Mouse (Mus musculus) embryonic facial prominence, embryonic 10.5 days (tissue): ENCODE data around the gene BC067074. TPM values are rescaled to one million over a fixed set of nuclear protein-coding genes. Genes with fewer than 3 reads are reported as not detected.
A peak's percentile ranks its signal among the peaks of the same experiment; 100 is the strongest.
"Not testable (repeated sequence)": the region's sequence is repeated elsewhere in the genome, so short reads cannot be mapped to it uniquely, and the experiment has no call there.

Experiments used
- DNase-seq: peaks from one replicate; pipeline ENCODE4 v3.0.0-alpha.2; 2017; ENCODE audit warnings: low spot score
- H3K27ac ChIP-seq: fragments of 300-500 bp; sonication (generic); replicated peaks from 2 replicates; pipeline ENCODE4 v1.5.1; 2016; ENCODE audit warnings: mild to moderate bottlenecking
- H3K27me3 ChIP-seq: fragments of 300-500 bp; sonication (generic); replicated peaks from 2 replicates; pipeline ENCODE4 v1.6.1; 2016; ENCODE audit warnings: low read depth, mild to moderate bottlenecking; ENCODE audit not compliant: poor library complexity, severe bottlenecking
- H3K36me3 ChIP-seq: fragments of 300-500 bp; sonication (generic); replicated peaks from 2 replicates; pipeline ENCODE4 v1.6.1; 2016; ENCODE audit warnings: mild to moderate bottlenecking, moderate library complexity
- H3K4me1 ChIP-seq: fragments of 300-500 bp; sonication (generic); 2 replicates; pipeline ENCODE4 v1.6.1; 2016
- H3K4me3 ChIP-seq: fragments of 300-500 bp; sonication (generic); 2 replicates; pipeline ENCODE4 v1.5.1; 2016; ENCODE audit warnings: mild to moderate bottlenecking, moderate library complexity
- H3K9me3 ChIP-seq: fragments of 300-500 bp; sonication (generic); 2 replicates; pipeline ENCODE4 v1.6.1; 2016; ENCODE audit warnings: mild to moderate bottlenecking
- WGBS: fragments of 180-500 bp; shearing (Covaris S2); methylation state at CpG from one replicate; pipeline ENCODE4 v1.1.7; 2016; 5-methylcytosine and 5-hydroxymethylcytosine counted together
- polyA plus RNA-seq: library from polyadenylated mRNA; unstranded; fragments of >200 nt; fragmentation: Nextera tagmentation; extraction: Ambion mirVana; gene quantifications from 2 replicates; pipeline ENCODE4 v1.2.1, GENCODE M21; 2016

BC067074 gene
- polyA plus RNA-seq, 1 experiment from 2014 or later, result 3.3 TPM

- peaks cover 28% of the 10 kb centered on the region for H3K4me1 ChIP-seq
- DNase-seq, result no peak
- no peaks in the 10 kb centered on the region for H3K27me3 ChIP-seq
- H3K9me3 ChIP-seq, result no peaks in the 10 kb centered on the region
- no peak overlapping the region for H3K4me3 ChIP-seq
- WGBS, result 59% methylated on average over 1 of the region's 1 CpGs
- H3K27ac ChIP-seq, result no peak overlapping the region
- 0 out of 2 replicates have a peak, but pooled peaks cover 5% of the 10 kb centered on the region for H3K36me3 ChIP-seq
Measured at GRCm38 (mm10) chr13:113359676-113360075, 66.7 kb downstream of the BC067074 start.

GRCm38 (mm10) chr13:113365976-113366375 is 73.0 kb downstream of the BC067074 start:
- WGBS, result 91% methylated on average over 10 of the region's 10 CpGs
- Histone ChIP-seq H3K27me3 (no peaks in the 10 kb centered on the region), H3K4me3 (no peak overlapping the region), H3K9me3 (no peaks in the 10 kb centered on the region), H3K36me3 (peaks cover 14% of the 10 kb centered on the region; the same call in 1 of the 2 replicates), H3K27ac (no peak overlapping the region), H3K4me1 (peaks cover 26% of the 10 kb centered on the region)
- DNase-seq, result no peak

GRCm38 (mm10) chr13:113368931-113369579 is 76.1 kb downstream of the BC067074 start:
- no peak overlapping the region for H3K27ac ChIP-seq
- no peaks in the 10 kb centered on the region for H3K27me3 ChIP-seq
- no peak for DNase-seq
- peaks cover 29% of the 10 kb centered on the region for H3K4me1 ChIP-seq
- no peak overlapping the region for H3K4me3 ChIP-seq
- H3K9me3 ChIP-seq, result no peaks in the 10 kb centered on the region
- 70% methylated on average over 13 of the region's 13 CpGs for whole genome bisulfite sequencing
- H3K36me3 ChIP-seq, result peaks cover 10% of the 10 kb centered on the region; the same call in 1 of the 2 replicates

- DNase-seq, result no peak
- H3K4me1 ChIP-seq, result peaks cover 34% of the 10 kb centered on the region
- no peaks in the 10 kb centered on the region for H3K9me3 ChIP-seq
- WGBS, result 90% methylated on average over 10 of the region's 10 CpGs
- no peaks in the 10 kb centered on the region for H3K27me3 ChIP-seq
- H3K27ac ChIP-seq, result no peak overlapping the region
- H3K4me3 ChIP-seq, result no peak overlapping the region
- peaks cover 10% of the 10 kb centered on the region; the same call in 1 of the 2 replicates for H3K36me3 ChIP-seq
Measured at GRCm38 (mm10) chr13:113369622-113370021, 76.7 kb downstream of the BC067074 start.

- Histone ChIP-seq H3K27ac (no peak overlapping the region; the same call in 1 of the 2 replicates), H3K27me3 (no peaks in the 10 kb centered on the region), H3K9me3 (no peaks in the 10 kb centered on the region), H3K4me3 (no peak overlapping the region), H3K36me3 (no peaks in the 10 kb centered on the region; the same call in 1 of the 2 replicates), H3K4me1 (peaks cover 22% of the 10 kb centered on the region)
- no peak for DNase-seq
- WGBS, result 87% methylated on average over 12 of the region's 12 CpGs
Measured at GRCm38 (mm10) chr13:113373291-113374083, 80.5 kb downstream of the BC067074 start.

- 52% methylated on average over 2 of the region's 2 CpGs for WGBS
- H3K9me3 ChIP-seq, result no peaks in the 10 kb centered on the region
- no peak overlapping the region for H3K4me3 ChIP-seq
- peaks cover 16% of the 10 kb centered on the region for H3K4me1 ChIP-seq
- H3K27me3 ChIP-seq, result no peaks in the 10 kb centered on the region
- H3K36me3 ChIP-seq, result no peaks in the 10 kb centered on the region
- H3K27ac ChIP-seq, result no peak overlapping the region; the same call in 1 of the 2 replicates
- peak; percentile 37 for DNase-seq
Measured at GRCm38 (mm10) chr13:113374084-113374405, 81.1 kb downstream of the BC067074 start.

GRCm38 (mm10) chr13:113377631-113378030 is 84.7 kb downstream of the BC067074 start:
- no peak overlapping the region for H3K27ac ChIP-seq
- H3K4me3 ChIP-seq, result no peak overlapping the region
- no peak for DNase-seq
- H3K36me3 ChIP-seq, result no peaks in the 10 kb centered on the region
- H3K9me3 ChIP-seq, result no peaks in the 10 kb centered on the region
- no peaks in the 10 kb centered on the region for H3K27me3 ChIP-seq
- 84% methylated on average over 7 of the region's 7 CpGs for WGBS
- peaks cover 8% of the 10 kb centered on the region; the same call in 1 of the 2 replicates for H3K4me1 ChIP-seq

- Histone ChIP-seq H3K27me3 (no peaks in the 10 kb centered on the region), H3K36me3 (no peaks in the 10 kb centered on the region), H3K9me3 (no peaks in the 10 kb centered on the region), H3K27ac (no peak overlapping the region), H3K4me1 (peaks cover 5% of the 10 kb centered on the region; the same call in 1 of the 2 replicates), H3K4me3 (no peak overlapping the region)
- 84% methylated on average over 8 of the region's 8 CpGs for WGBS
- no peak for DNase-seq
Measured at GRCm38 (mm10) chr13:113378980-113379410, 86.0 kb downstream of the BC067074 start.

- H3K4me1 ChIP-seq, result no peaks in the 10 kb centered on the region
- WGBS, result 60% methylated on average over 6 of the region's 6 CpGs
Measured at GRCm38 (mm10) chr13:113379766-113380309, 86.9 kb downstream of the BC067074 start.

GRCm38 (mm10) chr13:113381710-113382109 is 88.8 kb downstream of the BC067074 start:
- H3K27ac ChIP-seq, result no peak overlapping the region
- H3K4me1 ChIP-seq, result no peaks in the 10 kb centered on the region
- no peaks in the 10 kb centered on the region for H3K9me3 ChIP-seq
- WGBS, result 95% methylated on average over 1 of the region's 1 CpGs
- H3K4me3 ChIP-seq, result no peak overlapping the region
- no peaks in the 10 kb centered on the region for H3K27me3 ChIP-seq
- DNase-seq, result no peak
- H3K36me3 ChIP-seq, result no peaks in the 10 kb centered on the region

More at GRCm38 (mm10) chr13:113379766-113380309, 86.9 kb downstream of the BC067074 start:
- no peak overlapping the region for H3K27ac ChIP-seq
- no peak overlapping the region for H3K4me3 ChIP-seq
- no peaks in the 10 kb centered on the region for H3K27me3 ChIP-seq
- H3K36me3 ChIP-seq, result no peaks in the 10 kb centered on the region
- no peak for DNase-seq
- H3K9me3 ChIP-seq, result no peaks in the 10 kb centered on the region

- no peak overlapping the region for H3K27ac ChIP-seq
- H3K36me3 ChIP-seq, result no peaks in the 10 kb centered on the region
- no peaks in the 10 kb centered on the region for H3K9me3 ChIP-seq
- WGBS, result 88% methylated on average over 2 of the region's 2 CpGs
- H3K4me1 ChIP-seq, result no peaks in the 10 kb centered on the region
- no peak for DNase-seq
- H3K4me3 ChIP-seq, result no peak overlapping the region
- H3K27me3 ChIP-seq, result no peaks in the 10 kb centered on the region
Measured at GRCm38 (mm10) chr13:113382201-113382600, 89.2 kb downstream of the BC067074 start.

- H3K27ac ChIP-seq, DNase-seq, H3K4me3 ChIP-seq, H3K4me1 ChIP-seq, H3K27me3 ChIP-seq, H3K36me3 ChIP-seq, H3K9me3 ChIP-seq: not testable (repeated sequence)
Measured at GRCm38 (mm10) chr13:113382770-113383169, 89.8 kb downstream of the BC067074 start.
